Mouse (Mus musculus) kidney, embryonic 14.5 days (tissue): ENCODE data around the gene Ccdc85c. TPM values are rescaled to one million over a fixed set of nuclear protein-coding genes. Genes with fewer than 3 reads are reported as not detected.
A peak's percentile ranks its signal among the peaks of the same experiment; 100 is the strongest.

Source experiments
- ATAC-seq: fragments of 200-750 bp; cut with Nextera tagmentation; 2 replicates; pipeline ENCODE4 v1.8.0; 2017; ENCODE audit warnings: moderate number of reproducible peaks, mild to moderate bottlenecking, moderate TSS enrichment, moderate library complexity; ENCODE audit not compliant: low FRiP score, low TSS enrichment
- H3K27ac ChIP-seq: fragments of 300-500 bp; sonication (generic); 2 replicates; pipeline ENCODE4 v1.5.1; 2014; ENCODE audit warnings: low read depth, mild to moderate bottlenecking, low read length, moderate library complexity, mixed read lengths
- H3K27me3 ChIP-seq: fragments of 300-500 bp; sonication (generic); 2 replicates; pipeline ENCODE4 v1.6.1; 2014; ENCODE audit warnings: mild to moderate bottlenecking, low read length; ENCODE audit not compliant: control insufficient read depth, insufficient read depth
- H3K36me3 ChIP-seq: fragments of 300-500 bp; sonication (generic); 2 replicates; pipeline ENCODE4 v1.6.1; 2014; ENCODE audit warnings: low read length, mixed read lengths; ENCODE audit not compliant: control insufficient read depth, insufficient read depth
- H3K4me1 ChIP-seq: fragments of 300-500 bp; sonication (generic); 2 replicates; pipeline ENCODE4 v1.6.1; 2014; ENCODE audit warnings: low read length, mixed read lengths; ENCODE audit not compliant: control insufficient read depth, insufficient read depth
- H3K4me2 ChIP-seq: fragments of 300-500 bp; sonication (generic); replicated peaks from 2 replicates; pipeline ENCODE4 v1.6.1; 2014; ENCODE audit warnings: low read depth, mild to moderate bottlenecking, low read length
- H3K4me3 ChIP-seq: fragments of 300-500 bp; sonication (generic); 2 replicates; pipeline ENCODE4 v1.5.1; 2014; ENCODE audit warnings: mild to moderate bottlenecking, low read length
- H3K9ac ChIP-seq: fragments of 300-500 bp; sonication (generic); 2 replicates; pipeline ENCODE4 v1.6.1; 2014; ENCODE audit warnings: low read depth, mild to moderate bottlenecking, low read length, moderate library complexity
- H3K9me3 ChIP-seq: fragments of 300-500 bp; sonication (generic); 2 replicates; pipeline ENCODE4 v1.6.1; 2016; ENCODE audit warnings: low read length; ENCODE audit not compliant: control insufficient read depth
- WGBS: fragments of 180-500 bp; shearing (Covaris S2); extraction: QIAGEN DNeasy Blood & Tissue Kit; methylation state at CpG from one replicate; pipeline ENCODE4 v1.1.7; 2014; 5-methylcytosine and 5-hydroxymethylcytosine counted together
- polyA plus RNA-seq: library from polyadenylated mRNA; unstranded; fragments of >200 nt; fragmentation: Nextera tagmentation; extraction: Ambion mirVana; gene quantifications from 2 replicates; pipeline ENCODE4 v1.2.1, GENCODE M21; 2014

Gene Ccdc85c
- polyA plus RNA-seq, 1 experiment from 2014 or later, result 9.9 TPM

GRCm38 (mm10) chr12:108264918-108265317 is 10.3 kb downstream of the Ccdc85c start:
- WGBS, result 58% methylated on average over 7 of the region's 7 CpGs
- H3K4me2 ChIP-seq, result no peak overlapping the region
- H3K4me1 ChIP-seq, result peaks cover 38% of the 10 kb centered on the region
- no peaks in the 10 kb centered on the region for H3K9me3 ChIP-seq
- H3K36me3 ChIP-seq, result no peaks in the 10 kb centered on the region
- H3K27ac ChIP-seq, result no peak overlapping the region
- peak; percentile 1; the same call in 1 of the 2 replicates for ATAC-seq
- no peak overlapping the region for H3K4me3 ChIP-seq
- H3K9ac ChIP-seq, result no peak overlapping the region
- H3K27me3 ChIP-seq, result no peaks in the 10 kb centered on the region

GRCm38 (mm10) chr12:108260950-108261349 is 14.3 kb downstream of the Ccdc85c start:
- 91% methylated on average over 12 of the region's 12 CpGs for WGBS
- ATAC-seq, result no peak

GRCm38 (mm10) chr12:108259322-108260049 is 15.7 kb downstream of the Ccdc85c start:
- no peak for ATAC-seq
- WGBS, result 86% methylated on average over 24 of the region's 24 CpGs
- no peak overlapping the region for H3K4me3 ChIP-seq

More at GRCm38 (mm10) chr12:108260950-108261349, 14.3 kb downstream of the Ccdc85c start:
- Histone ChIP-seq H3K4me2 (no peak overlapping the region), H3K36me3 (no peaks in the 10 kb centered on the region), H3K9ac (no peak overlapping the region), H3K27ac (no peak overlapping the region), H3K9me3 (no peaks in the 10 kb centered on the region), H3K4me1 (peaks cover 34% of the 10 kb centered on the region), H3K27me3 (no peaks in the 10 kb centered on the region), H3K4me3 (no peak overlapping the region)

GRCm38 (mm10) chr12:108256734-108257133 is 18.5 kb downstream of the Ccdc85c start:
- H3K9ac ChIP-seq, result no peak overlapping the region
- H3K27me3 ChIP-seq, result no peaks in the 10 kb centered on the region
- WGBS, result 52% methylated on average over 10 of the region's 10 CpGs
- H3K4me3 ChIP-seq, result no peak overlapping the region
- no peak for ATAC-seq
- peaks cover 32% of the 10 kb centered on the region for H3K4me1 ChIP-seq
- H3K36me3 ChIP-seq, result no peaks in the 10 kb centered on the region
- H3K27ac ChIP-seq, result no peak overlapping the region
- no peaks in the 10 kb centered on the region for H3K9me3 ChIP-seq
- H3K4me2 ChIP-seq, result no peak overlapping the region

More at GRCm38 (mm10) chr12:108259322-108260049, 15.7 kb downstream of the Ccdc85c start:
- Histone ChIP-seq H3K4me2 (no peak overlapping the region), H3K27ac (no peak overlapping the region), H3K27me3 (no peaks in the 10 kb centered on the region), H3K9me3 (no peaks in the 10 kb centered on the region), H3K4me1 (peaks cover 29% of the 10 kb centered on the region), H3K9ac (no peak overlapping the region), H3K36me3 (no peaks in the 10 kb centered on the region)

- peaks cover 38% of the 10 kb centered on the region for H3K4me1 ChIP-seq
- no peaks in the 10 kb centered on the region for H3K9me3 ChIP-seq
- 43% methylated on average over 5 of the region's 5 CpGs for WGBS
- no peak overlapping the region for H3K9ac ChIP-seq
- no peak for ATAC-seq
- no peaks in the 10 kb centered on the region for H3K27me3 ChIP-seq
- H3K4me3 ChIP-seq, result no peak overlapping the region
- H3K27ac ChIP-seq, result no peak overlapping the region
- no peak overlapping the region for H3K4me2 ChIP-seq
- no peaks in the 10 kb centered on the region for H3K36me3 ChIP-seq
Observed at GRCm38 (mm10) chr12:108255960-108256359, 19.3 kb downstream of the Ccdc85c start.

- WGBS, result 22% methylated on average over 8 of the region's 8 CpGs
- Histone ChIP-seq H3K27ac (no peak overlapping the region), H3K4me1 (peaks cover 39% of the 10 kb centered on the region), H3K9me3 (no peaks in the 10 kb centered on the region), H3K4me3 (no peak overlapping the region), H3K27me3 (no peaks in the 10 kb centered on the region), H3K4me2 (no peak overlapping the region), H3K36me3 (no peaks in the 10 kb centered on the region), H3K9ac (no peak overlapping the region)
- no peak for ATAC-seq
Observed at GRCm38 (mm10) chr12:108255511-108255919, 19.7 kb downstream of the Ccdc85c start.

GRCm38 (mm10) chr12:108253042-108253441 is 22.2 kb downstream of the Ccdc85c start:
- peaks cover 46% of the 10 kb centered on the region for H3K4me1 ChIP-seq
- H3K9ac ChIP-seq, result no peak overlapping the region
- no peak overlapping the region for H3K27ac ChIP-seq
- no peak overlapping the region for H3K4me2 ChIP-seq
- no peaks in the 10 kb centered on the region for H3K9me3 ChIP-seq
- ATAC-seq, result no peak
- 57% methylated on average over 12 of the region's 12 CpGs for WGBS
- no peaks in the 10 kb centered on the region for H3K36me3 ChIP-seq
- no peaks in the 10 kb centered on the region for H3K27me3 ChIP-seq
- no peak overlapping the region for H3K4me3 ChIP-seq

GRCm38 (mm10) chr12:108251825-108252542 is 23.2 kb downstream of the Ccdc85c start:
- H3K9ac ChIP-seq, result no peak overlapping the region
- 74% methylated on average over 15 of the region's 15 CpGs for WGBS
- no peaks in the 10 kb centered on the region for H3K27me3 ChIP-seq
- ATAC-seq, result no peak
- H3K36me3 ChIP-seq, result no peaks in the 10 kb centered on the region
- no peaks in the 10 kb centered on the region for H3K9me3 ChIP-seq
- no peak overlapping the region for H3K4me2 ChIP-seq
- H3K4me1 ChIP-seq, result peaks cover 52% of the 10 kb centered on the region
- no peak overlapping the region for H3K27ac ChIP-seq
- no peak overlapping the region for H3K4me3 ChIP-seq
